Mouse (Mus musculus): ENCODE measurements around the gene Lpp.

GRCm38 (mm10) chr16:24781922-24782321, 388.6 kb downstream of the Lpp start:
- TF ChIP-seq CTCF (IDR thresholded peaks at IDR 0.05 in 2 of 3, conservative IDR thresholded peaks at IDR 0.05 in 1 of 3; ENCODE audit: control insufficient read depth in 1 of 3, insufficient read depth in 1 of 3, low read depth in 2 of 3, low read length in 3 of 3, poor library complexity in 1 of 3, severe bottlenecking in 1 of 3) (no peak), TAL1 (IDR thresholded peaks at IDR 0.05; ENCODE audit: low read length) (no peak), CHD1 (IDR thresholded peaks at IDR 0.05; ENCODE audit: low read depth, low read length) (no peak), POLR2A (IDR thresholded peaks at IDR 0.05; ENCODE audit: control insufficient read depth in 1 of 2, insufficient read depth in 1 of 2, low read depth in 1 of 2, low read length in 2 of 2, poor library complexity in 1 of 2) (no peak), USF2 (IDR thresholded peaks at IDR 0.05; ENCODE audit: borderline replicate concordance in 1 of 2, insufficient read depth in 1 of 2, low read depth in 1 of 2, low read length in 2 of 2) (no peak), E2F4 (IDR thresholded peaks at IDR 0.05; ENCODE audit: borderline replicate concordance, low read depth, low read length) (no peak), ZKSCAN1 (IDR thresholded peaks at IDR 0.05; ENCODE audit: low read depth, low read length) (no peak), HCFC1 (IDR thresholded peaks at IDR 0.05; ENCODE audit: low read depth, low read length) (no peak), EP300 (IDR thresholded peaks at IDR 0.05; ENCODE audit: low read depth in 1 of 2, low read length in 2 of 2) (no peak), NELFE (IDR thresholded peaks at IDR 0.05; ENCODE audit: low read depth, low read length) (no peak), MEF2A (IDR thresholded peaks at IDR 0.05; ENCODE audit: extremely low read depth, insufficient replicate concordance, low read depth, low read length, poor library complexity, severe bottlenecking) (no peak), SMC3 (IDR thresholded peaks at IDR 0.05; ENCODE audit: low read depth, low read length) (no peak)
